In genomic region chr15:8710146-8711006, GRCm38 (mm10) we compare ENCODE assay signal across 8 mouse cellular contexts. TPM values are rescaled to one million over a fixed set of nuclear protein-coding genes. Genes with fewer than 3 reads are reported as not detected.
A peak's percentile ranks its signal among the peaks of the same experiment; 100 is the strongest.
DNase-seq lines count a peak whose midpoint lies in the region; ATAC-seq and TF ChIP-seq lines count a peak whose summit lies in the region.

TSS of gene Slc1a3 (minus strand) at chr15:8710764.

- H3K36me3 ChIP-seq in E14TG2a.4 (ENCODE audit: insufficient read depth, low read length): peaks cover 16% of the 10 kb centered on the region
- H3K36me3 ChIP-seq in forebrain, embryonic 12.5 days (replicated peaks): peaks cover 8% of the 10 kb centered on the region; the same call in 1 of the 2 replicates
- H3K36me3 ChIP-seq in lung, embryonic 15.5 days: no peaks in the 10 kb centered on the region

- peak within 1 kb of the TSS; percentile 69 for H3K9ac ChIP-seq in forebrain, embryonic 12.5 days
- peak within 1 kb of the TSS; percentile 58 for H3K9ac ChIP-seq in lung, embryonic 15.5 days

- peaks cover 13% of the 10 kb centered on the region for H3K27me3 ChIP-seq in E14TG2a.4 (ENCODE audit: insufficient read depth, low read length)
- peaks cover 21% of the 10 kb centered on the region for H3K27me3 ChIP-seq in forebrain, embryonic 12.5 days
- no peaks in the 10 kb centered on the region for H3K27me3 ChIP-seq in lung, embryonic 15.5 days

- peak within 1 kb of the TSS; percentile 59 for H3K27ac ChIP-seq in forebrain, embryonic 12.5 days
- H3K27ac ChIP-seq in lung, embryonic 15.5 days: peak within 1 kb of the TSS; percentile 68

- TF ChIP-seq POLR2A in brain, embryonic 14.5 days (IDR thresholded peaks at IDR 0.05; ENCODE audit: borderline replicate concordance, extremely low read depth, insufficient read depth, insufficient read length, poor library complexity, severe bottlenecking): peak; percentile 17; the same call in 1 of the 2 replicates

- no peaks in the 10 kb centered on the region for H3K9me3 ChIP-seq in E14TG2a.4 (ENCODE audit: low read length)
- no peaks in the 10 kb centered on the region for H3K9me3 ChIP-seq in forebrain, embryonic 12.5 days
- H3K9me3 ChIP-seq in lung, embryonic 15.5 days: no peaks in the 10 kb centered on the region

- peaks cover 57% of the 10 kb centered on the region for H3K4me1 ChIP-seq in E14TG2a.4 (replicated peaks; ENCODE audit: low read depth, low read length)
- H3K4me1 ChIP-seq in forebrain, embryonic 12.5 days: no peaks in the 10 kb centered on the region; the same call in 1 of the 2 replicates
- peaks cover 19% of the 10 kb centered on the region for H3K4me1 ChIP-seq in lung, embryonic 15.5 days

- no peak for TF ChIP-seq CTCF in E14TG2a.4 (conservative IDR thresholded peaks at IDR 0.05; ENCODE audit: low read length)
- TF ChIP-seq CTCF in brain, embryonic 14.5 days (IDR thresholded peaks at IDR 0.05; ENCODE audit: borderline replicate concordance, extremely low read depth, insufficient read depth, insufficient read length): no peak

- peak within 1 kb of the TSS; percentile 86 for H3K4me2 ChIP-seq in forebrain, embryonic 12.5 days
- peak within 1 kb of the TSS; percentile 69 for H3K4me2 ChIP-seq in lung, embryonic 15.5 days

- WGBS in forebrain, embryonic 12.5 days: under 1% methylated on average over 34 of the region's 34 CpGs
- 1% methylated on average over 34 of the region's 34 CpGs for WGBS in lung, embryonic 15.5 days

- DNase-seq in brain, embryonic 14.5 days (ENCODE audit: low read depth): peak; percentile 84
- peak; percentile 13 for DNase-seq in heart, postnatal 4 days
- peak; percentile 29 to 49 for DNase-seq in layer of hippocampus, adult 8-10 months (ENCODE audit: low spot score in 2 of 2)
- DNase-seq in ovary, adult 18-20 months (ENCODE audit: low spot score): peak; percentile 7

- H3K4me3 ChIP-seq in E14TG2a.4 (replicated peaks; ENCODE audit: low read length): peak within 1 kb of the TSS; percentile 84
- peak within 1 kb of the TSS; percentile 61 for H3K4me3 ChIP-seq in forebrain, embryonic 12.5 days (replicated peaks)
- H3K4me3 ChIP-seq in lung, embryonic 15.5 days: peak within 1 kb of the TSS; percentile 64

- ATAC-seq in forebrain, embryonic 12.5 days (ENCODE audit: low FRiP score): peak; percentile 86
- ATAC-seq in lung, embryonic 15.5 days (ENCODE audit: borderline replicate concordance, extremely low read depth, low FRiP score, low TSS enrichment): peak; percentile 85
- no peak for ATAC-seq in erythroid progenitor cell, adult 5-6 weeks (replicated peaks; ENCODE audit: low FRiP score, poor library complexity, severe bottlenecking)

RNA-seq across cellular contexts. Expression of gene Slc1a3, which starts in this region (rescaled TPM):
- 69.7 and 101 TPM in 2 replicates for polyA plus RNA-seq in brain, embryonic 14.5 days (2012; rRNA removed)
- polyA plus RNA-seq in forebrain, embryonic 12.5 days (2016; fragmentation: Nextera tagmentation; extraction: Ambion mirVana): 63.9 and 75.1 TPM in 2 replicates
- total RNA-seq in heart, postnatal 4 days (2021): 1 to 10 TPM; 2.3 to 2.8 TPM
- total RNA-seq in layer of hippocampus, adult 8-10 months (2022): 100 to 1,000 TPM; 344 to 455 (median 398) TPM
- polyA plus RNA-seq in lung, embryonic 15.5 days (2015; fragmentation: Nextera tagmentation; extraction: Ambion mirVana): 20.9 and 23.8 TPM in 2 replicates
- 6.5 and 19.7 TPM in 2 replicates for total RNA-seq in erythroid progenitor cell, adult 5-6 weeks (2015; ENCODE audit: low replicate concordance)
- total RNA-seq in erythroid progenitor cell, adult 5-6 weeks (2017; ENCODE audit: low replicate concordance): 1.7 and 2.6 TPM in 2 replicates

Comparison
In these comparisons a context has a peak if more than half of its experiments do, and no peak if none do; other contexts are left out.
1. RNA of gene Slc1a3 (total RNA-seq): 344 to 455 TPM in layer of hippocampus, adult 8-10 months; 1.7 to 19.7 TPM in erythroid progenitor cell, adult 5-6 weeks and 2.3 to 2.8 TPM in heart, postnatal 4 days; every median in the first group is over 10 times any median in the second.
2. DNase-seq: peak in every context shown above with its lines; median percentile 84 in brain, embryonic 14.5 days; 39 in layer of hippocampus, adult 8-10 months; 13 in heart, postnatal 4 days; 7 in ovary, adult 18-20 months.
3. Peak in every context shown above with its lines, with median percentiles within 50 percentile points of each other: H3K4me3 ChIP-seq.